Mouse (Mus musculus) left cerebral cortex, adult 8-10 months (tissue): Measurements from ENCODE around the gene Pkn3. TPM values are rescaled to one million over a fixed set of nuclear protein-coding genes. Genes with fewer than 3 reads are reported as not detected.
"Not testable (repeated sequence)": the region's sequence is repeated elsewhere in the genome, so short reads cannot be mapped to it uniquely, and the experiment has no call there.

Experiments
- DNase-seq, 2 experiments: peaks; one replicate each; pipeline ENCODE4 v3.0.0; 2022; ENCODE audit warnings: low spot score in 2 of 2
- total RNA-seq, 4 experiments: library from RNA; stranded (reverse); gene quantifications; 2 replicates each; pipeline ENCODE4 v1.2.4; 2022

The Pkn3 gene
- 1 to 10 TPM; 1.9 to 4.5 (median 2.3) TPM for total RNA-seq

- DNase-seq = peak in 1 of 2 experiments; percentile 68
Measured at GRCm38 (mm10) chr2:30077502-30078348, at the start of gene Pkn3. Gene Pkn3, plus strand, starts transcription at chr2:30077684.

- no peak for DNase-seq
Measured at GRCm38 (mm10) chr2:30032244-30032846, 45.1 kb upstream of the Pkn3 start.

GRCm38 (mm10) chr2:30032957-30033356 lies 44.5 kb upstream of the Pkn3 start:
- no peak for DNase-seq

- DNase-seq = no peak
Measured at GRCm38 (mm10) chr2:30037762-30038161, 39.7 kb upstream of the Pkn3 start.

GRCm38 (mm10) chr2:30038370-30038769 lies 39.1 kb upstream of the Pkn3 start:
- no peak for DNase-seq

- DNase-seq = no peak
Measured at GRCm38 (mm10) chr2:30039687-30040086, 37.8 kb upstream of the Pkn3 start.

GRCm38 (mm10) chr2:30042445-30042844 lies 35.0 kb upstream of the Pkn3 start:
- DNase-seq = no peak

GRCm38 (mm10) chr2:30044550-30044949 lies 32.9 kb upstream of the Pkn3 start:
- no peak for DNase-seq

GRCm38 (mm10) chr2:30047127-30047526 lies 30.4 kb upstream of the Pkn3 start:
- no peak for DNase-seq

- DNase-seq = no peak
Measured at GRCm38 (mm10) chr2:30048101-30048501, 29.4 kb upstream of the Pkn3 start.

GRCm38 (mm10) chr2:30048699-30049388 lies 28.6 kb upstream of the Pkn3 start, which contains the start of gene Wdr34:
Gene Wdr34, minus strand, starts transcription at chr2:30048881.
- peak; percentile 93 to 96 for DNase-seq

- DNase-seq = no peak
Measured at GRCm38 (mm10) chr2:30049831-30050230, 27.7 kb upstream of the Pkn3 start.

GRCm38 (mm10) chr2:30051992-30052761 lies 25.3 kb upstream of the Pkn3 start:
- DNase-seq = no peak

- not testable (repeated sequence) for DNase-seq
Measured at GRCm38 (mm10) chr2:30055310-30055709, 22.2 kb upstream of the Pkn3 start.

- no peak for DNase-seq
Measured at GRCm38 (mm10) chr2:30056736-30057135, 20.7 kb upstream of the Pkn3 start.

- no peak for DNase-seq
Measured at GRCm38 (mm10) chr2:30057223-30057904, 20.1 kb upstream of the Pkn3 start, which contains the start of gene Set. Gene Set, plus strand, starts transcription at chr2:30057378.

- no peak for DNase-seq
Measured at GRCm38 (mm10) chr2:30058418-30058817, 19.1 kb upstream of the Pkn3 start.

GRCm38 (mm10) chr2:30061215-30062166 lies 16.0 kb upstream of the Pkn3 start:
- DNase-seq = no peak
